Mouse (Mus musculus) MEL (cell line): Measurements from ENCODE around the gene Slain1. TPM values are rescaled to one million over a fixed set of nuclear protein-coding genes. Genes with fewer than 3 reads are reported as not detected.

Source experiments
- DNase-seq: peaks from one replicate; pipeline ENCODE4 v3.0.0; 2011; ENCODE audit warnings: low read depth, low spot score
- H3K27ac ChIP-seq: 2 replicates; pipeline ENCODE4 v1.5.1; 2012; ENCODE audit warnings: low read depth, mild to moderate bottlenecking, control low read depth, low read length, moderate library complexity; ENCODE audit not compliant: control insufficient read depth
- H3K27me3 ChIP-seq, 2 experiments: fragments of 150-350 bp in 1 of 2; sonication (generic) in 1 of 2; 2 replicates each; pipeline ENCODE4 v1.6.1; 2012; ENCODE audit warnings: low read length in 2 of 2, mild to moderate bottlenecking in 2 of 2, improper control_type of control experiment in 1 of 2, moderate library complexity in 1 of 2; ENCODE audit not compliant: insufficient read depth in 2 of 2, control insufficient read depth in 1 of 2
- H3K36me3 ChIP-seq, 2 experiments: 2 replicates each; pipeline ENCODE4 v1.6.1; 2012 to 2014; ENCODE audit warnings: low read length in 2 of 2, improper control_type of control experiment in 1 of 2, inconsistent platforms in 1 of 2, mild to moderate bottlenecking in 1 of 2; ENCODE audit not compliant: insufficient read depth in 2 of 2, control insufficient read depth in 1 of 2
- H3K4me1 ChIP-seq, 2 experiments: fragments of 150-350 bp in 1 of 2; sonication (generic) in 1 of 2; 2 replicates each; pipeline ENCODE4 v1.6.1; 2012; ENCODE audit warnings: low read length in 2 of 2, improper control_type of control experiment in 1 of 2, mild to moderate bottlenecking in 1 of 2; ENCODE audit not compliant: insufficient read depth in 2 of 2, control insufficient read depth in 1 of 2
- H3K4me3 ChIP-seq, 2 experiments: fragments of 150-350 bp in 1 of 2; sonication (generic) in 1 of 2; 2 replicates each; pipeline ENCODE4 v1.5.1; 2012; ENCODE audit warnings: low read depth in 2 of 2, low read length in 2 of 2, mild to moderate bottlenecking in 2 of 2, moderate library complexity in 2 of 2, control low read depth in 1 of 2, improper control_type of control experiment in 1 of 2; ENCODE audit not compliant: control insufficient read depth in 1 of 2, insufficient read depth in 1 of 2
- H3K79me2 ChIP-seq: 2 replicates; pipeline ENCODE4 v1.6.1; 2012; ENCODE audit warnings: mild to moderate bottlenecking, low read length, moderate library complexity; ENCODE audit not compliant: control insufficient read depth, poor library complexity, insufficient read depth
- H3K9ac ChIP-seq: 2 replicates; pipeline ENCODE4 v1.6.1; 2012; ENCODE audit warnings: low read depth, mild to moderate bottlenecking, control low read depth, low read length, moderate library complexity; ENCODE audit not compliant: control insufficient read depth, poor library complexity, severe bottlenecking
- H3K9me3 ChIP-seq: fragments of 150-350 bp; sonication (generic); replicated peaks from 2 replicates; pipeline ENCODE4 v1.6.1; 2012; ENCODE audit warnings: mild to moderate bottlenecking, low read length, improper control_type of control experiment, moderate library complexity; ENCODE audit not compliant: insufficient read depth
- BHLHE40 ChIP-seq: IDR thresholded peaks from 2 replicates; pipeline ENCODE4 v1.6.1; 2012; ENCODE audit warnings: low read depth, mild to moderate bottlenecking, inconsistent platforms, low read length, improper control_type of control experiment, borderline replicate concordance
- CHD1 ChIP-seq: IDR thresholded peaks from 2 replicates; pipeline ENCODE4 v1.6.1; 2012; ENCODE audit warnings: low read depth, mild to moderate bottlenecking, inconsistent platforms, low read length, improper control_type of control experiment
- GATA1 ChIP-seq: IDR thresholded peaks from 2 replicates; pipeline ENCODE4 v1.6.1; 2011; ENCODE audit warnings: low read depth, low read length, improper control_type of control experiment
- MAZ ChIP-seq: IDR thresholded peaks from 2 replicates; pipeline ENCODE4 v1.6.1; 2012; ENCODE audit warnings: low read depth, mild to moderate bottlenecking, inconsistent platforms, low read length, improper control_type of control experiment
- MYB ChIP-seq: IDR thresholded peaks from 2 replicates; pipeline ENCODE4 v1.6.1; 2011; ENCODE audit warnings: mild to moderate bottlenecking, low read depth, low read length, improper control_type of control experiment
- NELFE ChIP-seq: IDR thresholded peaks from 2 replicates; pipeline ENCODE4 v1.6.1; 2011; ENCODE audit warnings: low read depth, low read length, improper control_type of control experiment
- POLR2AphosphoS5 ChIP-seq: IDR thresholded peaks from 2 replicates; pipeline ENCODE4 v1.6.1; 2012; ENCODE audit warnings: low read depth, borderline replicate concordance, mild to moderate bottlenecking, inconsistent platforms, low read length, moderate library complexity, mixed read lengths
- RCOR1 ChIP-seq: IDR thresholded peaks from 2 replicates; pipeline ENCODE4 v1.6.1; 2012; ENCODE audit warnings: low read depth, mild to moderate bottlenecking, inconsistent platforms, low read length, improper control_type of control experiment
- SIN3A ChIP-seq: IDR thresholded peaks from 2 replicates; pipeline ENCODE4 v1.6.1; 2012; ENCODE audit warnings: low read length, improper control_type of control experiment, inconsistent platforms
- TAL1 ChIP-seq: IDR thresholded peaks from 2 replicates; pipeline ENCODE4 v1.6.1; 2012; ENCODE audit warnings: mild to moderate bottlenecking, inconsistent platforms, low read length, moderate library complexity, mixed read lengths
- TCF12 ChIP-seq: IDR thresholded peaks from 2 replicates; pipeline ENCODE4 v1.6.1; 2014; ENCODE audit warnings: low read depth, mild to moderate bottlenecking, inconsistent platforms, low read length, improper control_type of control experiment, moderate library complexity
- USF1 ChIP-seq: IDR thresholded peaks from 2 replicates; pipeline ENCODE4 v1.6.1; 2014; ENCODE audit warnings: low read depth, mild to moderate bottlenecking, inconsistent platforms, low read length, improper control_type of control experiment, moderate library complexity
- USF2 ChIP-seq, 2 experiments: IDR thresholded peaks; 2 replicates each; pipeline ENCODE4 v1.6.1; 2011 to 2012; ENCODE audit warnings: improper control_type of control experiment in 2 of 2, low read length in 2 of 2, borderline replicate concordance in 1 of 2, inconsistent platforms in 1 of 2, low read depth in 1 of 2, mild to moderate bottlenecking in 1 of 2; ENCODE audit not compliant: insufficient read depth in 1 of 2
- ZC3H11A ChIP-seq: IDR thresholded peaks from 2 replicates; pipeline ENCODE4 v1.6.1; 2012; ENCODE audit warnings: low read depth, mild to moderate bottlenecking, inconsistent platforms, low read length, improper control_type of control experiment
- ZKSCAN1 ChIP-seq: IDR thresholded peaks from 2 replicates; pipeline ENCODE4 v1.6.1; 2012; ENCODE audit warnings: low read depth, mild to moderate bottlenecking, inconsistent platforms, low read length, improper control_type of control experiment, moderate library complexity
- polyA plus RNA-seq, 2 experiments: library from polyadenylated mRNA; stranded (reverse) in 1 of 2; unstranded in 1 of 2; fragments of >175 nt in 1 of 2; fragments of >200 nt in 1 of 2; gene quantifications; 2 replicates each; pipeline versions ENCODE4 v1.2.1 to v1.2.4; 2012; ENCODE audit warnings: low replicate concordance in 2 of 2, low read depth in 1 of 2; ENCODE audit not compliant: insufficient read length in 2 of 2, insufficient read depth in 1 of 2, missing spikeins in 1 of 2
- total RNA-seq: library from RNA; depleted of rRNA; stranded (reverse); fragments of 300-350 nt; gene quantifications from 2 replicates; pipeline ENCODE4 v1.2.3, GENCODE M21; 2012

Slain1 gene
- total and polyA plus RNA-seq, 3 experiments = not detected

GRCm38 (mm10) chr14:103619756-103620155 is 30.3 kb upstream of the Slain1 start:
- Histone ChIP-seq H3K9me3 (no peaks in the 10 kb centered on the region), H3K4me1 (no peaks in the 10 kb centered on the region), H3K9ac (no peak overlapping the region), H3K27me3 (no peaks in the 10 kb centered on the region), H3K79me2 (no peaks in the 10 kb centered on the region), H3K36me3 (no peaks in the 10 kb centered on the region), H3K27ac (no peak overlapping the region), H3K4me3 (no peak overlapping the region)
- DNase-seq = no peak
- TF ChIP-seq GATA1 (no peak), NELFE (no peak), MYB (no peak), USF1 (no peak), MAZ (no peak), POLR2AphosphoS5 (no peak), CHD1 (no peak), TAL1 (no peak), ZC3H11A (no peak), RCOR1 (no peak)

GRCm38 (mm10) chr14:103621207-103621606 is 28.8 kb upstream of the Slain1 start:
- Histone ChIP-seq H3K4me3 (no peak overlapping the region), H3K79me2 (no peaks in the 10 kb centered on the region), H3K9ac (no peak overlapping the region), H3K9me3 (no peaks in the 10 kb centered on the region), H3K36me3 (no peaks in the 10 kb centered on the region), H3K27me3 (no peaks in the 10 kb centered on the region), H3K27ac (no peak overlapping the region), H3K4me1 (no peaks in the 10 kb centered on the region)
- no peak for DNase-seq
- TF ChIP-seq TCF12 = no peak
- TF ChIP-seq ZKSCAN1 = no peak
- TF ChIP-seq USF2 (IDR thresholded peaks at IDR 0.05; ENCODE audit: borderline replicate concordance in 1 of 2, insufficient read depth in 1 of 2, low read depth in 1 of 2, low read length in 2 of 2) = no peak

GRCm38 (mm10) chr14:103626100-103626499 is 23.9 kb upstream of the Slain1 start:
- H3K4me3 ChIP-seq = no peak overlapping the region
- no peak for TF ChIP-seq ZC3H11A
- TF ChIP-seq BHLHE40 = no peak
- TF ChIP-seq USF2 (IDR thresholded peaks at IDR 0.05; ENCODE audit: borderline replicate concordance in 1 of 2, insufficient read depth in 1 of 2, low read depth in 1 of 2, low read length in 2 of 2) = no peak
- no peak for TF ChIP-seq SIN3A
- no peaks in the 10 kb centered on the region for H3K36me3 ChIP-seq
- no peak overlapping the region for H3K27ac ChIP-seq
- H3K79me2 ChIP-seq = no peaks in the 10 kb centered on the region
- no peak overlapping the region for H3K9ac ChIP-seq
- no peaks in the 10 kb centered on the region for H3K27me3 ChIP-seq
- H3K4me1 ChIP-seq = no peaks in the 10 kb centered on the region
- no peak for DNase-seq
- no peaks in the 10 kb centered on the region for H3K9me3 ChIP-seq
